Mouse (Mus musculus): Measurements from ENCODE around the gene Skint3.
"Not testable (repeated sequence)": the region's sequence is repeated elsewhere in the genome, so short reads cannot be mapped to it uniquely, and the experiment has no call there.

The Skint3 gene

DNA sequence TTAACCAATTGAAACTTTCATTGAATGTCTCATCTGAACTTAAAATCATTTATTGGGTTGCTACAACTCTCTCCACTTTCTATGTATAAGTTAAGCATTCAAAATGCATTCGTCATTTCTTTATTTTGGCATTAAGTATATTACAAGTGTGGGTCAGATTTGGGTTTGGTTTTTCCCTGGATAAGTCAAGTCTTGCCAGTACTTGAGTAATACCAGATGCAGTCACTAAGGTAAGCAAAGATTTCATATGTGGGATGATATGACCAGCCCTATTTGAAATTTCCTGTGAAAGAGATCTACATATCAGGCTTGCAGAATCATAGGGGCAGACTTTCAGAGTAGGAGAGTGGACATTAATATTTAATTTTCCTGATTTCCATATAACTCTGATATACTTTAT lies at the start of gene Skint3:
Gene Skint3, plus strand, starts transcription at position 301 of the 400 bp plus-strand sequence.
- DNase-seq: no peak

DNA sequence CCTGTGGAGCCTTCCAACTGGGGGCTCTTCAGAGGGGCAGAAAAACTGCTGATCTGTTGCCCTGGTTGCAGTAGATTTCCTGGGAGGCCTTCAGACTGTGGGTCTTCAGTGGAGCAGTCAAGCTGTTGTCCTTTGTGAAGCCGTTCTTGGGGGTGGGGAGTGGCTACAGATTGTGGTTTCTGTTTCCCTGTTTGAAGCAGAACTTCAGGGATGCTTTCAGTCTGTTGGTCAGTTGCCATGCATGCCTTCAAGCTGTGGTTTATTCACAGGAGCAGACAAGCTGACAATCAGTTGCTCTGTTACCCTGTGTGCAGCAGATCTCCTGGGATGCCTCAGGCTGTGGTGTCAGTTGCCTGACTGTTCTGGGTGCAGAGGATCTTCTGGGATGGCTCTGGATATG lies 11.4 kb downstream of the Skint3 start:
- no peak for DNase-seq

DNA sequence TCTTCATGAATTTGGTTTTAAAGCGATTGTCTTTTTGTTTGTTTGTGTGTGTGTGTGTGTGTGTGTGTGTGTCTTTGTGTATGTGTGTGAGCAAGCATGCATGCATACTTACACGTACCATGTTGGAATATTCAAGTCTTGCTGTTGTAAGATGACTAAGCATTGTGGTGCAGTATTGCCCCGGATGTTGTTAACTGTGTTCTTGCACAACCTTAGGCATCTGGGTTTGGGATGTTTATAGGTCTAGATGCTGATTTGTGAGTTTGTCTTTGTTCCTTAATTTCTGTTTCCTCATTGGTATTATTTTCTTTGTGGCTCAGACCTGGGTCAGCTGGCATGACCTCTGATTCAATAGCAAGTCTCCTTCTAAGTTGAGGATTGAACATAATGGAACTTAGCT lies 11.9 kb downstream of the Skint3 start:
- no peak for DNase-seq

- DNase-seq: no peak
Observed at GRCm38 (mm10) chr4:112256022-112256421, 24.0 kb downstream of the Skint3 start.

GRCm38 (mm10) chr4:112287178-112287974 lies 55.3 kb downstream of the Skint3 start:
- DNase-seq: peak in 1 of 2 experiments; percentile 4

DNA sequence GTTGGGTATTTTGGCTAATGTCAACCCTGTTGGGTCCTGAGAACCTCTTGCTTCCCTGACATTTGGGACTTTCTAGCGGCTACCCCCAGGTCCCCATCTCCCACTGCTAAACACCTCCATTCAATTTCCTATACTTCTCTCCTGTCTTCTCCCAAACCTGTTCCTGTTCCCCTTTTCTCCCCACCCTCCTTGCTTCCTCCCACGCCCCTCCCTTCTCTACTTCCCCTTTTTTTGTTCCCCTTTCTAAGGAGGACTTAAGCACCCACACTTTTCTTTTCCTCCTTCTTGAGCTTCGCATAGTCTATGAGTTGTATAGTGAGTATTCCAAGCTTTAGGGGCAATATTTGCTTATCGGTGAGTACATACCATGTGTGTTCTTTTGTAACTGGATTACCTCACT lies 56.4 kb downstream of the Skint3 start:
- peak in 1 of 2 experiments; percentile 4 for DNase-seq

DNA sequence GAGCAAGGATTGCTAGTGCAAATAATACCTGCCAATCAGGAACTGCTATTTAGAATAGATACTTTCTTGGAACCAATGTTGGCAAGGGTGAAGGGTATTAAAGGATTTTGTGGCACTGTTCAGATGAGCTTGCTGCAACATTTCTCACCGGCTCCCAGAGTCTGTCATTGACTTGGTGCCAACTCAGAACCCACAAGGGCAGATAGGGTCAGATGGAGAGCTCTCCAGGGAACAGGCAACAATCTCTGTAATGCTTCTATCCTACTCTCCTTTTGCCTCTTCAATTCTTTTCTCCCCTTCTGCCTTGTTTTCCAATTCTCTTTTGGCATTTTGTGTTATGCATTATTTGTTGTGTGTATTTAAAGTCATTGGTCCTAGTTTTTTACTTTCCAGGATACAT lies 70.3 kb downstream of the Skint3 start:
- no peak for DNase-seq

- DNase-seq: no peak
Observed at GRCm38 (mm10) chr4:112302855-112303509, 70.9 kb downstream of the Skint3 start.

- DNase-seq: not testable (repeated sequence)
Observed at GRCm38 (mm10) chr4:112349111-112349510, 117.1 kb downstream of the Skint3 start.
